Comparison of ENCODE assay signal across 23 mouse cellular contexts in genomic region chr10:8615452-8616025, GRCm38 (mm10).
DNase-seq lines count a peak whose midpoint lies in the region; ATAC-seq lines count a peak whose summit lies in the region.
"Had no signal": no experiment of that assay in that cellular context is flagged by ENCODE, and none has a peak within 500 bp of the region (broad histone marks: within the 10 kb centered on the region; RNA-seq: fewer than 3 reads in every experiment).

No protein-coding gene starts in this region.

- no peaks in the 10 kb centered on the region for H3K36me3 ChIP-seq in embryonic facial prominence, embryonic 12.5 days
- no peaks in the 10 kb centered on the region for H3K36me3 ChIP-seq in embryonic facial prominence, embryonic 10.5 days (replicated peaks)
- H3K36me3 ChIP-seq in forebrain, embryonic 16.5 days (ENCODE audit: control insufficient read depth, insufficient read depth) = no peaks in the 10 kb centered on the region
- no peaks in the 10 kb centered on the region for H3K36me3 ChIP-seq in forebrain, embryonic 10.5 days (replicated peaks)
- no peaks in the 10 kb centered on the region for H3K36me3 ChIP-seq in embryonic facial prominence, embryonic 14.5 days (ENCODE audit: control insufficient read depth, insufficient read depth, low read length)
- H3K36me3 ChIP-seq: G1E; heart, embryonic 13.5 days; hindbrain, embryonic 12.5 days had no signal

- H3K9ac ChIP-seq in embryonic facial prominence, embryonic 12.5 days = no peak overlapping the region
- no peak overlapping the region for H3K9ac ChIP-seq in forebrain, embryonic 16.5 days (replicated peaks; ENCODE audit: low read depth, low read length)
- no peak overlapping the region for H3K9ac ChIP-seq in embryonic facial prominence, embryonic 14.5 days (ENCODE audit: low read depth, low read length)
- H3K9ac ChIP-seq: heart, embryonic 13.5 days; hindbrain, embryonic 12.5 days had no signal

- no peaks in the 10 kb centered on the region for H3K4me1 ChIP-seq in embryonic facial prominence, embryonic 12.5 days
- H3K4me1 ChIP-seq in embryonic facial prominence, embryonic 10.5 days = no peaks in the 10 kb centered on the region
- no peaks in the 10 kb centered on the region for H3K4me1 ChIP-seq in forebrain, embryonic 16.5 days (replicated peaks; ENCODE audit: control insufficient read depth, insufficient read depth, low read length)
- no peaks in the 10 kb centered on the region for H3K4me1 ChIP-seq in forebrain, embryonic 10.5 days
- H3K4me1 ChIP-seq in embryonic facial prominence, embryonic 14.5 days (ENCODE audit: control insufficient read depth, insufficient read depth, low read length) = no peaks in the 10 kb centered on the region
- H3K4me1 ChIP-seq: heart, embryonic 13.5 days; hindbrain, embryonic 12.5 days had no signal

- no peak overlapping the region for H3K27ac ChIP-seq in embryonic facial prominence, embryonic 12.5 days
- no peak overlapping the region for H3K27ac ChIP-seq in embryonic facial prominence, embryonic 10.5 days (replicated peaks)
- H3K27ac ChIP-seq in forebrain, embryonic 16.5 days (ENCODE audit: low read length) = no peak overlapping the region
- no peak overlapping the region for H3K27ac ChIP-seq in forebrain, embryonic 10.5 days
- H3K27ac ChIP-seq in embryonic facial prominence, embryonic 14.5 days (replicated peaks; ENCODE audit: low read depth, low read length) = no peak overlapping the region; the same call in 1 of the 2 replicates
- H3K27ac ChIP-seq: gastrocnemius, adult 2 months; heart, embryonic 13.5 days; hindbrain, embryonic 12.5 days had no signal

- WGBS in embryonic facial prominence, embryonic 12.5 days = 51% methylated on average over 4 of the region's 4 CpGs
- WGBS in embryonic facial prominence, embryonic 10.5 days = 82% methylated on average over 4 of the region's 4 CpGs
- 48% methylated on average over 4 of the region's 4 CpGs for WGBS in forebrain, embryonic 16.5 days
- WGBS in forebrain, embryonic 10.5 days = 89% methylated on average over 4 of the region's 4 CpGs
- WGBS in embryonic facial prominence, embryonic 14.5 days = 43% methylated on average over 4 of the region's 4 CpGs

- peak; percentile 64; the same call in 1 of the 2 replicates for ATAC-seq in embryonic facial prominence, embryonic 12.5 days (ENCODE audit: insufficient number of reproducible peaks, insufficient read depth, low FRiP score, low TSS enrichment)
- peak; percentile 74 for ATAC-seq in forebrain, embryonic 16.5 days
- ATAC-seq in embryonic facial prominence, embryonic 14.5 days (ENCODE audit: low read depth) = peak; percentile 68; the same call in 1 of the 2 replicates
- ATAC-seq: CD4-positive, CD25-positive, alpha-beta regulatory T cell, adult 4 months; hindbrain, embryonic 16.5 days; inflammation-experienced regulatory T-cells, adult 6 months had no signal

- H3K4me2 ChIP-seq in embryonic facial prominence, embryonic 12.5 days (replicated peaks) = no peak overlapping the region
- no peak overlapping the region for H3K4me2 ChIP-seq in forebrain, embryonic 16.5 days (ENCODE audit: low read length)
- H3K4me2 ChIP-seq in embryonic facial prominence, embryonic 14.5 days (ENCODE audit: low read depth, low read length) = no peak overlapping the region
- H3K4me2 ChIP-seq: heart, embryonic 13.5 days; hindbrain, embryonic 12.5 days had no signal

- no peaks in the 10 kb centered on the region for H3K27me3 ChIP-seq in embryonic facial prominence, embryonic 12.5 days
- H3K27me3 ChIP-seq in embryonic facial prominence, embryonic 10.5 days (replicated peaks; ENCODE audit: low read depth, poor library complexity, severe bottlenecking) = no peaks in the 10 kb centered on the region
- H3K27me3 ChIP-seq in forebrain, embryonic 16.5 days (replicated peaks; ENCODE audit: control insufficient read depth, insufficient read depth, low read length) = no peaks in the 10 kb centered on the region
- H3K27me3 ChIP-seq in forebrain, embryonic 10.5 days (ENCODE audit: poor library complexity, severe bottlenecking) = no peaks in the 10 kb centered on the region
- H3K27me3 ChIP-seq in embryonic facial prominence, embryonic 14.5 days (replicated peaks; ENCODE audit: control insufficient read depth, insufficient read depth, low read length) = no peaks in the 10 kb centered on the region
- H3K27me3 ChIP-seq: heart, embryonic 13.5 days; hindbrain, embryonic 12.5 days had no signal

- no peak for DNase-seq in embryonic facial prominence, embryonic 10.5 days (ENCODE audit: low spot score)
- no peak for DNase-seq in forebrain, embryonic 10.5 days (ENCODE audit: extremely low spot score, low spot score)
- DNase-seq in embryonic facial prominence, embryonic 14.5 days (ENCODE audit: low spot score) = peak; percentile 76
- no peak for DNase-seq in cerebellum, postnatal 36 days
- no peak for DNase-seq in embryo, embryonic 9.5 days (ENCODE audit: extremely low spot score)
- DNase-seq: adrenal gland, adult 8-10 months; adrenal gland, postnatal 36 days; B cell, adult 2 months; cerebellum, adult 11 months; cerebellum, adult 8-10 months; cerebellum, postnatal 14 days; gastrocnemius, adult 2 months; gastrocnemius, postnatal 25 days; heart, postnatal 36 days; kidney, adult 18-20 months had no signal

- H3K4me3 ChIP-seq in embryonic facial prominence, embryonic 12.5 days = no peak overlapping the region
- H3K4me3 ChIP-seq in embryonic facial prominence, embryonic 10.5 days = no peak overlapping the region
- no peak overlapping the region for H3K4me3 ChIP-seq in forebrain, embryonic 16.5 days (replicated peaks; ENCODE audit: low read length)
- H3K4me3 ChIP-seq in forebrain, embryonic 10.5 days = no peak overlapping the region
- H3K4me3 ChIP-seq in embryonic facial prominence, embryonic 14.5 days (ENCODE audit: low read depth, low read length) = no peak overlapping the region
- H3K4me3 ChIP-seq: gastrocnemius, adult 2 months; heart, embryonic 13.5 days; hindbrain, embryonic 12.5 days had no signal

- no peaks in the 10 kb centered on the region for H3K9me3 ChIP-seq in embryonic facial prominence, embryonic 12.5 days
- no peaks in the 10 kb centered on the region for H3K9me3 ChIP-seq in embryonic facial prominence, embryonic 10.5 days
- no peaks in the 10 kb centered on the region for H3K9me3 ChIP-seq in forebrain, embryonic 16.5 days (ENCODE audit: control insufficient read depth, low read length)
- H3K9me3 ChIP-seq in forebrain, embryonic 10.5 days = no peaks in the 10 kb centered on the region
- H3K9me3 ChIP-seq in embryonic facial prominence, embryonic 14.5 days (ENCODE audit: control insufficient read depth, low read length) = no peaks in the 10 kb centered on the region
- H3K9me3 ChIP-seq: heart, embryonic 13.5 days; hindbrain, embryonic 12.5 days had no signal
